Mouse (Mus musculus) ES-E14 (cell line): ENCODE results near the gene Bcar3. TPM values are rescaled to one million over a fixed set of nuclear protein-coding genes. Genes with fewer than 3 reads are reported as not detected.

Experiments used
- DNase-seq: peaks from one replicate; pipeline ENCODE4 v3.0.0-alpha.2; 2013; ENCODE audit warnings: low read depth, low spot score
- H3K27ac ChIP-seq: 2 replicates; pipeline ENCODE4 v1.5.1; 2012; ENCODE audit warnings: low read depth, mild to moderate bottlenecking, low read length, moderate library complexity, mixed read lengths; ENCODE audit not compliant: poor library complexity, insufficient read depth, severe bottlenecking
- H3K36me3 ChIP-seq: 2 replicates; pipeline ENCODE4 v1.6.1; 2012; ENCODE audit warnings: mild to moderate bottlenecking, low read length, moderate library complexity, mixed read lengths; ENCODE audit not compliant: control insufficient read depth, poor library complexity, insufficient read depth, severe bottlenecking
- H3K4me1 ChIP-seq, 2 experiments: fragments of 150-350 bp in 1 of 2; sonication (generic) in 1 of 2; 2 replicates each; pipeline ENCODE4 v1.6.1; 2012; ENCODE audit warnings: low read length in 2 of 2, mild to moderate bottlenecking in 1 of 2, mixed read lengths in 1 of 2; ENCODE audit not compliant: control insufficient read depth in 2 of 2, insufficient read depth in 2 of 2, poor library complexity in 1 of 2
- H3K4me3 ChIP-seq, 2 experiments: fragments of 150-350 bp in 1 of 2; sonication (generic) in 1 of 2; 2 replicates each; pipeline ENCODE4 v1.5.1; 2012; ENCODE audit warnings: low read length in 2 of 2, low read depth in 1 of 2, mild to moderate bottlenecking in 1 of 2, mixed read lengths in 1 of 2; ENCODE audit not compliant: insufficient read depth in 1 of 2, poor library complexity in 1 of 2, severe bottlenecking in 1 of 2
- H3K9ac ChIP-seq: 2 replicates; pipeline ENCODE4 v1.6.1; 2012; ENCODE audit warnings: low read depth, mild to moderate bottlenecking, low read length, mixed read lengths; ENCODE audit not compliant: poor library complexity, insufficient read depth, severe bottlenecking
- H3K9me3 ChIP-seq: fragments of 150-350 bp; sonication (generic); 2 replicates; pipeline ENCODE4 v1.6.1; 2012; ENCODE audit warnings: low read depth, mild to moderate bottlenecking, low read length; ENCODE audit not compliant: control insufficient read depth, insufficient read depth
- CHD2 ChIP-seq: IDR thresholded peaks from 2 replicates; pipeline ENCODE4 v1.6.1; 2014; ENCODE audit warnings: mild to moderate bottlenecking, low read depth, low read length, inconsistent platforms
- HCFC1 ChIP-seq: IDR thresholded peaks from 2 replicates; pipeline ENCODE4 v1.6.1; 2012; ENCODE audit warnings: low read length, inconsistent platforms, borderline replicate concordance; ENCODE audit not compliant: insufficient read depth
- MAFK ChIP-seq: IDR thresholded peaks from 2 replicates; pipeline ENCODE4 v1.6.1; 2014; ENCODE audit warnings: mild to moderate bottlenecking, low read depth, low read length, inconsistent platforms; ENCODE audit not compliant: insufficient read depth
- ZC3H11A ChIP-seq: IDR thresholded peaks from 2 replicates; pipeline ENCODE4 v1.6.1; 2012; ENCODE audit warnings: low read depth, mild to moderate bottlenecking, inconsistent platforms, low read length, borderline replicate concordance
- ZNF384 ChIP-seq: IDR thresholded peaks from 2 replicates; pipeline ENCODE4 v1.6.1; 2012; ENCODE audit warnings: low read depth, low read length, inconsistent platforms
- in situ Hi-C, 2 experiments: fragments of 600-800 bp; cut with MboI; formaldehyde crosslinking; loops; one replicate each; pipeline ENCODE4 v1.15.1; 2025; ENCODE audit warnings: low sequenced_read_pairs in 2 of 2, inconsistent platforms in 1 of 2; ENCODE audit not compliant: unreplicated experiment in 2 of 2
- total RNA-seq: library from RNA; depleted of rRNA; stranded (reverse); fragments of 300-350 nt; gene quantifications from 2 replicates; pipeline ENCODE4 v1.2.3, GENCODE M21; 2012

Bcar3 gene
- total RNA-seq, 1 experiment: 24.5 TPM

GRCm38 (mm10) chr3:122403860-122404557, 110.1 kb downstream of the Bcar3 start:
- no peak overlapping the region for H3K27ac ChIP-seq
- in situ Hi-C loops: no loop called here
- no peak for DNase-seq
- no peak overlapping the region for H3K9ac ChIP-seq
- H3K4me1 ChIP-seq: peaks cover 0 to 15% of the 10 kb centered on the region in 2 experiments; a peak in 2 of 4 replicates
- H3K36me3 ChIP-seq: no peaks in the 10 kb centered on the region
- TF ChIP-seq ZC3H11A (no peak), CHD2 (no peak), HCFC1 (no peak), MAFK (no peak), ZNF384 (no peak)
- H3K4me3 ChIP-seq: no peak overlapping the region
- no peaks in the 10 kb centered on the region for H3K9me3 ChIP-seq

- no peak for TF ChIP-seq MAFK
- Histone ChIP-seq H3K4me1 (peaks cover 3 to 17% of the 10 kb centered on the region in 2 experiments; a peak in 2 of 4 replicates), H3K9ac (no peak overlapping the region), H3K36me3 (no peaks in the 10 kb centered on the region), H3K27ac (no peak overlapping the region), H3K4me3 (no peak overlapping the region), H3K9me3 (no peaks in the 10 kb centered on the region)
- in situ Hi-C loops: no loop called here
- no peak for DNase-seq
These were observed 111.4 kb downstream of the Bcar3 start for GRCm38 (mm10) chr3:122405203-122405956.

DNA sequence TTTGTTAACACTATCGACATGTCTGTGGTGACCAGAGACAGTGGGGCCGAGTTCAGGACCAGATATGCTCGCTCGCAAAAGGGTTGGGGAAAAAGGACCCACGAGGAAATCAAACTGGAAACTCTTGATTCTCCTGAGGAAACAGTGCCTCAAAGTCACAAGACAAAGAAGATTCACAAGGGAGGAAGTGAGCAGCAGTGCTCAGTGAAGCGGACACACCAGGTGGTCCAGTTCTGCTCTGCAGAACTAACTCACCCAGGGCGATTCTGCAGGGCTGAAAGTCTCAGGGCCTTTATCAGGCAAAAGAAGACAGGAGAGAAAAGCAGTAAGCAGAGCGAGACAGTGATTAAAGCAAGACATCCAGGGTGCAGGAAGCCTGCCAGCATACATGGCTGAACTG, 112.5 kb downstream of the Bcar3 start:
- Histone ChIP-seq H3K4me1 (peaks cover 3 to 17% of the 10 kb centered on the region in 2 experiments; a peak in 2 of 4 replicates), H3K9ac (no peak overlapping the region), H3K36me3 (no peaks in the 10 kb centered on the region), H3K4me3 (no peak overlapping the region), H3K9me3 (no peaks in the 10 kb centered on the region), H3K27ac (no peak overlapping the region)
- TF ChIP-seq MAFK: no peak
- no peak for TF ChIP-seq HCFC1
- TF ChIP-seq ZNF384: no peak
- TF ChIP-seq ZC3H11A: no peak
- TF ChIP-seq CHD2: no peak
- in situ Hi-C loops: no loop called here
- no peak for DNase-seq

DNA sequence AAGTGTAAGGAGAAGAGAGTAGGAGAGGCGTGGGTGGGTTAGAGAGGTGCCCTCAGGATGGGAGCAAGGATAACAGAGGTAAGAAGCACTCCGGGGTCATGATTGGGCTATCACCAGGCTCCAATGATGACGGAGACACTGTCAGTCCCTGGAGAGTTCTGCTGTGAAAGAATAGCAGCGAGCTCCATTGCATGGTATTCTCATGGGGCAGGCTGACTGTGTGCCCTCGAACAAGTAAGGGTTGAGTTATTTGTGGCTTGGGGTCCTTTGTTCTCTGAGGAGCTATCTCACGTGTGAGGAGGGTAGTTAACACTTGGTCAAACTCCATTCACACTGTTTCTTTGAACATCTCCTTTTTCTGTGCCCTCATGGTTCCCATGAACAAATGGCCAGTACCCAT, 113.8 kb downstream of the Bcar3 start:
- in situ Hi-C loops: no loop called here
- H3K9me3 ChIP-seq: no peaks in the 10 kb centered on the region

More for the DNA sequence above, 113.8 kb downstream of the Bcar3 start:
- Histone ChIP-seq H3K4me1 (peaks cover 3 to 15% of the 10 kb centered on the region in 2 experiments; a peak in 2 of 4 replicates), H3K27ac (no peak overlapping the region), H3K4me3 (no peak overlapping the region), H3K9ac (no peak overlapping the region), H3K36me3 (no peaks in the 10 kb centered on the region)
- no peak for TF ChIP-seq MAFK
- no peak for TF ChIP-seq HCFC1
- no peak for TF ChIP-seq ZNF384
- TF ChIP-seq ZC3H11A: no peak
- no peak for TF ChIP-seq CHD2
- DNase-seq: no peak
